Mouse (Mus musculus): ENCODE results near the gene Apbb2.

Apbb2 gene

DNA sequence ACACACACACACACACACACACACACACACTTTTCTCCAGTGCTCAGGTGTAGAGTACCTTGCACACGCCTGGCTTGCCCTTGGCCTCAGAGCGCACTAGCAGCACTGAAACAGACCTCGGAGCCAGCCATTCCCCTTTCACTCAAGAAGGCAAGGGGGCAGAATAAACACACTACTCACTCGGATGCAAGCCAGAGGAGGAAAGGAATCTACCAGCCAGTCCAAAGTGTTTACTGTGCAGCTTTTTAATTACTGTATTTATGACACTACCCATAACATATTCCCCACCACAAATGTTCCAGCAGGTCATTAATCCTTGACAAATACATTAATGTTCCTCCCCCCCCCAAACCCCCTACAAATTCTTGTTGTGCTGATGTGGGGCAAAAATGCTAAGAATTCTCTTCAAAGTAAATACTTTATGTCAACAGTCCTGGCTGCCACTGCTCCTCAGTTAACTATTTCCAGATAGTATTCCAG, 121.7 kb downstream of the Apbb2 start:
- TF ChIP-seq NANOG (IDR thresholded peaks at IDR 0.05; ENCODE audit: borderline replicate concordance, low read length) (no peak), POU5F1 (IDR thresholded peaks at IDR 0.05; ENCODE audit: borderline replicate concordance, low read length) (no peak), CTCF (conservative IDR thresholded peaks at IDR 0.05; ENCODE audit: low read length) (no peak)
- H3K27me3 ChIP-seq (ENCODE audit: insufficient read depth, low read length): no peaks in the 10 kb centered on the region
- H3K9me3 ChIP-seq (ENCODE audit: low read length): no peaks in the 10 kb centered on the region
- H3K36me3 ChIP-seq (ENCODE audit: insufficient read depth, low read length): no peaks in the 10 kb centered on the region
- H3K4me3 ChIP-seq (replicated peaks; ENCODE audit: low read length): no peak overlapping the region
- H3K4me1 ChIP-seq (replicated peaks; ENCODE audit: low read depth, low read length): peaks cover 19% of the 10 kb centered on the region

DNA sequence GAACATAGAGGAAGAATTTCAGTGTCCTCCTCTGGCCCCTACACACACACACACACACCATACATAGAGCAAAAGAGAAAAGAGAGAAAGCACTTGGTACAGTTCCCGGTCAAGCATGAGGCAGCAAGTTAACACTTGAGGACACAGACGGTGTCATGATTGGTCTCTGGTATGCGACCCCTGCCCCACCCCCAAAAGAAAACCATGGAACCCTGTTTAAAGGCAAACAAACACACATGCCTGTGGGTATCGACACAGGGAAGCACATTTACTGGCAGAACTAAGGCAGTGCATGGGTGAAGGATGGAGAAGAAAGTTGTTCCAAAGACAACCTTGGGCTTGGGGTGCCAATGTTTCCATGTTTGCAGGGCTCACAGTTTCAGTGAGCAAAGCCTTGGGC, 123.9 kb downstream of the Apbb2 start:
- no peak for TF ChIP-seq CTCF (conservative IDR thresholded peaks at IDR 0.05; ENCODE audit: low read length)
- no peak for TF ChIP-seq POU5F1 (IDR thresholded peaks at IDR 0.05; ENCODE audit: borderline replicate concordance, low read length)
- TF ChIP-seq NANOG (IDR thresholded peaks at IDR 0.05; ENCODE audit: borderline replicate concordance, low read length): no peak

DNA sequence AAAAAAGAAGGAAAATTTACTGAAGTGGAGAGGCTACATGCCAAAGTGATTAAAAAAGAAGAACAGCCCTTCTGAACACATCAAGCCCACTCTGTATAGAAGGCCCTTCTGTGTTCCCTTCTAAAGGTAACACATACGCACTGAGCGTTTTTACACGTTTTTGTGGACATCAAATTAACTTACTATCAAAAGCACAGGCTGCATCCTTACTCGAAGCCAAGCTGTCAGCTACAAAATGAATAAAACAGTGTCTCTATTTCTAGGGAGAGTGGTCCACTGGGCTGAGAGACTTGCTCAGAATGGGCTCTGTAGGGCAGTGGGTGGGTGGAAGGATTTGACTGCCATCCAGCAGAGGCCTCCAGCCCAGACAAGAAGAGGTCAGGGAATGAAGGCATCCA, 126.0 kb downstream of the Apbb2 start:
- TF ChIP-seq CTCF (conservative IDR thresholded peaks at IDR 0.05; ENCODE audit: low read length) (no peak), NANOG (IDR thresholded peaks at IDR 0.05; ENCODE audit: borderline replicate concordance, low read length) (no peak), POU5F1 (IDR thresholded peaks at IDR 0.05; ENCODE audit: borderline replicate concordance, low read length) (no peak)
- Histone ChIP-seq H3K4me3 (replicated peaks; ENCODE audit: low read length) (no peak overlapping the region), H3K36me3 (ENCODE audit: insufficient read depth, low read length) (0 out of 2 replicates have a peak, but pooled peaks cover 16% of the 10 kb centered on the region), H3K9me3 (ENCODE audit: low read length) (no peaks in the 10 kb centered on the region), H3K27me3 (ENCODE audit: insufficient read depth, low read length) (no peaks in the 10 kb centered on the region), H3K4me1 (replicated peaks; ENCODE audit: low read depth, low read length) (peaks cover 22% of the 10 kb centered on the region)

More for the DNA sequence above, 123.9 kb downstream of the Apbb2 start:
- H3K36me3 ChIP-seq (ENCODE audit: insufficient read depth, low read length): 0 out of 2 replicates have a peak, but pooled peaks cover 3% of the 10 kb centered on the region
- no peaks in the 10 kb centered on the region for H3K9me3 ChIP-seq (ENCODE audit: low read length)
- no peak overlapping the region for H3K4me3 ChIP-seq (replicated peaks; ENCODE audit: low read length)
- no peaks in the 10 kb centered on the region for H3K27me3 ChIP-seq (ENCODE audit: insufficient read depth, low read length)
- H3K4me1 ChIP-seq (replicated peaks; ENCODE audit: low read depth, low read length): peaks cover 19% of the 10 kb centered on the region

DNA sequence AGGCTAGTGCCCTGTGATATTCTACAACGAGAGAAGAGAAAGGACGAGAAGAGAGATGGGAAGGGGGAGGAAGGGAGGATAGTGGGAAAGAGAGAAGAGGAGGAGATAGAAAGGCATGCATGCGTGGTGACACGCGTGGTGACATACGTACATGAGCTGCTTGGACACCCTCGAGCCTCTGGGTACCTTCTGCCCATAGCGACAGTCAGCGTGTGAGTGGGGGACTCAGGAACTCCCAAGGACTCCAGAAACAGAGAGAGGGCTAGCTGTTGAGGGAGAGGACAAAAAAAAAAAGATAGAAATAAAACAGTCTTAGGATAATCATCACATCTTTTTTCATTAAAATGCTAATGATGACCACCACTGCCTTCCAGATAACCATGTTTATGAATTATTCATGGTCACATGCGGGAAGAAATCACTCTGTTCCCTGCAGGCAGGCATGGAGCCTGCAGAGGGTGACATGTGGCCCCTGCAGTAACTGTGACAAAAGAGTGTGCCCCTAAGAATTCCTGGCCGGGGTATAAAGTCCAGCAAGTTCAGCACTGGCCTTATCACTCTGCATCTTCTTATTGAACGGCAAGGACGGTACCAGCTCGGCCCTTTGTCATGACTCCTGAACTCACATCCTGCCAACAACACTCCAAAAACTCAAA, 126.5 kb downstream of the Apbb2 start:
- H3K36me3 ChIP-seq (ENCODE audit: insufficient read depth, low read length): 0 out of 2 replicates have a peak, but pooled peaks cover 16% of the 10 kb centered on the region
- peaks cover 27% of the 10 kb centered on the region for H3K4me1 ChIP-seq (replicated peaks; ENCODE audit: low read depth, low read length)
- H3K9me3 ChIP-seq (ENCODE audit: low read length): no peaks in the 10 kb centered on the region
- no peaks in the 10 kb centered on the region for H3K27me3 ChIP-seq (ENCODE audit: insufficient read depth, low read length)
- H3K4me3 ChIP-seq (replicated peaks; ENCODE audit: low read length): no peak overlapping the region
- TF ChIP-seq CTCF (conservative IDR thresholded peaks at IDR 0.05; ENCODE audit: low read length) (no peak), POU5F1 (IDR thresholded peaks at IDR 0.05; ENCODE audit: borderline replicate concordance, low read length) (no peak), NANOG (IDR thresholded peaks at IDR 0.05; ENCODE audit: borderline replicate concordance, low read length) (no peak)

DNA sequence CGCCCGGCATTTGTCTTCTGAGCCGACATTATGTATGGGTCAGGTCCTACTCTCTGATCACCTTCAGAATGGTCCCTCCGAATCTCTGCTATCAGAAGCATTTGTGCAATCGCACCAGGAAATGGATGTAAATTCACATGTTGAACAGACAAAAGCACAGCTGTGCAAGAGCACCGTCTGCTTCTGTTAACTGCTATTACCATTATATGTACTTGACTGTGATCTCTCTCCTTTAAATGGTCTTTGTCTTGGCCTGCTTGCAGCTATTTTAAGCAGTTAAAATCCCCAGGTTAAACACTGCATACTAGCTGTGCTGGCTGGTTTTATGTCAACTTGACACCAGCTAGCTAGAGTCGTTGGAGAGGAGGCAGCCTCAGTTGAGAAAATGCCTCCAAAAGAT, 132.6 kb downstream of the Apbb2 start:
- H3K4me1 ChIP-seq (replicated peaks; ENCODE audit: low read depth, low read length): peaks cover 14% of the 10 kb centered on the region
- TF ChIP-seq CTCF (conservative IDR thresholded peaks at IDR 0.05; ENCODE audit: low read length) (no peak), NANOG (IDR thresholded peaks at IDR 0.05; ENCODE audit: borderline replicate concordance, low read length) (peak; percentile 49; the same call in 1 of the 2 replicates)

DNA sequence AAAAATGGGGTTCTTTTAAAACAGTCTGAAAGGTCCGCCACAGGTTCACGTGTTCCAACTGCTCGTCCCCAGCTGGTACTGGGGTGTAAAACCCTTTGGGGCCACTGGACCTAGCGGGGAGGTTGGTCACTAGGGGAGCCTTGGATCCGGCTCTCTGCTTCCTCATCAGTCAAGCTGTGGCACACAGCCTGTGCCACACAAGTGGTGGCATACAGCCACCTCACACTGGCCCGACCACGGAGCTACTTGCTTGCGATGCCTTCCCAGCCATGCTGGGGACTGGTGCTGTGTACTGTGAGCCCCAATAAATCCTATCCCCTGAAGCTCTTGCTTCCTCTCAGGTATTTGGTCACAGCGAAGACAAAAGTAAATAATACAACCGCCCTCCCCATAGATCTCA, 142.3 kb downstream of the Apbb2 start:
- TF ChIP-seq POU5F1 (IDR thresholded peaks at IDR 0.05; ENCODE audit: borderline replicate concordance, low read length): no peak
- no peak for TF ChIP-seq CTCF (conservative IDR thresholded peaks at IDR 0.05; ENCODE audit: low read length)
- no peaks in the 10 kb centered on the region; the same call in 1 of the 2 replicates for H3K27me3 ChIP-seq (ENCODE audit: insufficient read depth, low read length)

More for the DNA sequence above, 132.6 kb downstream of the Apbb2 start:
- H3K9me3 ChIP-seq (ENCODE audit: low read length): no peaks in the 10 kb centered on the region
- 0 out of 2 replicates have a peak, but pooled peaks cover 16% of the 10 kb centered on the region for H3K36me3 ChIP-seq (ENCODE audit: insufficient read depth, low read length)
- H3K4me3 ChIP-seq (replicated peaks; ENCODE audit: low read length): no peak overlapping the region
- no peaks in the 10 kb centered on the region for H3K27me3 ChIP-seq (ENCODE audit: insufficient read depth, low read length)

DNA sequence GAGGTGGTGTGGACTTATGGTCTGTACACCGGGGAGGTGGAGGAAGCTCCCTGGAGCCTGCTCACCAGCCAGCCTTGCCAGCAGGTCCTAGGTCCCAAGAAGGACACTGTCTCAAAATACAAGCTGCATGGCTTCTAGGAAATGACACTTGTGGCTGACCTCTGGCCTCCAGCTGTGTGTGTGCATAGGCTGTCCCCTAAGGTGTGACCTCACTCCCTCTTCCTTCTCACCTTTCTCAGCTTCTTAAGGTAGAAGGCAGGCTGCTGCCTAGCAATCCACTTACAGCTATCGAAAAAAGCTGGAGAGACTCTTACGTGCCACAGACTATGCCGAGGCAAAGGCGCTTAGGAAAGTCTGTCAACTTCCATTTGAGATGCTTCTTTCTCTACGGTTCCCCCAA, 142.8 kb downstream of the Apbb2 start:
- Histone ChIP-seq H3K4me1 (replicated peaks; ENCODE audit: low read depth, low read length) (peaks cover 56% of the 10 kb centered on the region), H3K27me3 (ENCODE audit: insufficient read depth, low read length) (no peaks in the 10 kb centered on the region; the same call in 1 of the 2 replicates), H3K9me3 (ENCODE audit: low read length) (no peaks in the 10 kb centered on the region), H3K4me3 (replicated peaks; ENCODE audit: low read length) (peak overlapping the region; percentile 63), H3K36me3 (ENCODE audit: insufficient read depth, low read length) (peaks cover 9% of the 10 kb centered on the region; the same call in 1 of the 2 replicates)
- TF ChIP-seq NANOG (IDR thresholded peaks at IDR 0.05; ENCODE audit: borderline replicate concordance, low read length) (no peak), POU5F1 (IDR thresholded peaks at IDR 0.05; ENCODE audit: borderline replicate concordance, low read length) (no peak), CTCF (conservative IDR thresholded peaks at IDR 0.05; ENCODE audit: low read length) (no peak)

More for the DNA sequence above, 142.3 kb downstream of the Apbb2 start:
- H3K9me3 ChIP-seq (ENCODE audit: low read length): no peaks in the 10 kb centered on the region
- peaks cover 9% of the 10 kb centered on the region; the same call in 1 of the 2 replicates for H3K36me3 ChIP-seq (ENCODE audit: insufficient read depth, low read length)
- peak overlapping the region; percentile 63 for H3K4me3 ChIP-seq (replicated peaks; ENCODE audit: low read length)
- H3K4me1 ChIP-seq (replicated peaks; ENCODE audit: low read depth, low read length): peaks cover 52% of the 10 kb centered on the region

DNA sequence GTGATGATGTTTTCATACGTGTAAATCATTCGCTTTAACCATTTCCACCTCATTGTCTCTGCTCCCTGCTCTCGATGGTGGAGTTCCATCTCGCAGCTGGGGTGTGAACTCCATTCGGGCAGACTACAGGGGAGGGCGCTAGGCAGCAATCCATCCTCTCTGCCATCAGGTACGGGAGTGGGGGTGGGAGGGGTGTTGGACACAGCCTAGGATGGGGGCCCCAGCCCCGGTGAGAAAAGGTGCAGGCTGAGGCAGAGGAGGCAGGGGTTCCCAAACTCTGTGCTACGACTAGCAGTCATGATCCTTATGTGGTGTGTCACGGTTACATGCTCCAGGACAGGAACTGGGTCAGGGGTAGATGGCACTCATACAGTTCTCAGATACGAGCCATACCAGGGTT, 144.4 kb downstream of the Apbb2 start:
- Histone ChIP-seq H3K36me3 (ENCODE audit: insufficient read depth, low read length) (no peaks in the 10 kb centered on the region; the same call in 1 of the 2 replicates), H3K4me3 (replicated peaks; ENCODE audit: low read length) (peak overlapping the region; percentile 37; the same call in 1 of the 2 replicates), H3K27me3 (ENCODE audit: insufficient read depth, low read length) (no peaks in the 10 kb centered on the region; the same call in 1 of the 2 replicates), H3K9me3 (ENCODE audit: low read length) (no peaks in the 10 kb centered on the region), H3K4me1 (replicated peaks; ENCODE audit: low read depth, low read length) (peaks cover 61% of the 10 kb centered on the region)
- TF ChIP-seq POU5F1 (IDR thresholded peaks at IDR 0.05; ENCODE audit: borderline replicate concordance, low read length) (no peak), NANOG (IDR thresholded peaks at IDR 0.05; ENCODE audit: borderline replicate concordance, low read length) (no peak), CTCF (conservative IDR thresholded peaks at IDR 0.05; ENCODE audit: low read length) (no peak)
